Mouse (Mus musculus): ENCODE results near the gene Usp17lc. TPM values are rescaled to one million over a fixed set of nuclear protein-coding genes. Genes with fewer than 3 reads are reported as not detected.
"Not testable (repeated sequence)": the region's sequence is repeated elsewhere in the genome, so short reads cannot be mapped to it uniquely, and the experiment has no call there.

Usp17lc gene
- not detected for total RNA-seq (2021)

GRCm38 (mm10) chr7:103414772-103415171 lies at the start of gene Usp17lc:
Gene Usp17lc, plus strand, starts transcription at chr7:103415072.
- intact Hi-C loops (cut with DNase I); DNase-seq: not testable (repeated sequence)

DNA sequence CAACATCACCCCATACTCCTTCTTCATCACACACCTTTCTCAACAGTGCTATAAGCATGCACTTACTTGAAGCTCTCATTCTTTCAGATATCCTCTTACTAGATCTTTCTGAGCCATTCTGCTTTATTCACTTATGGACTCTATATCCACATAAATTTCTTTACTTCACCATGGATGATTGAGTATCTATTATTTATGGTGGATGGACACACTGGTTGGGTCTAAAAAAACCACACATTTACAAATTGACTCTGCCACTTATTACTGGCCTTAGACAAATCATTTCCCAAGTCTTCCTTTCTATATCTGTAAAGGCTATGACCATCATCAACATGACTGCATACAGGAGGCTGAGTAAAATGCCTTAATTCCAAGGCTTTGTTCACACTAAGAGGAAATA lies 28.8 kb upstream of the Usp17lc start, which contains the start of gene Olfr603:
Gene Olfr603 (minus strand): TSS at position 101 of the 400 bp plus-strand sequence.
- DNase-seq: no peak
- intact Hi-C loops (cut with DNase I): no loop called here

DNA sequence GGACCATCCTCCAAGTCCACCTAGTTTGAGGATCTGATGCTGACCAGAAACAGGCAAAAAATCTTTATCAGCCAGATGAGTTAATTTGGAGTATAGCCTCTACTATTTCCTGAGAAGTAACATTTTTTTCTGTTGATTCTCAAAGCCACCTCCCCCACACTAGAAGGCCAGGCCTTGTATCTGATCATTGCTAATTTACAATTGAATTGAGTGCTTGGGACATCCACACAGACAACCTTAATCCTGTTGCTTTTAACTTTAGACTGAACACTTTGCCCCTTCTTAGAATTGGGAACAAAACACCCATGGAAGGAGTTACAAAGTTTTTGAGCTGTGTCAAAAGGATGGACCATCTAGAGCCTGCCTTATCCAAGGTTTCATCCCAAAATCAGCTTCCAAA lies 17.1 kb upstream of the Usp17lc start:
- intact Hi-C loops (cut with DNase I): no loop called here
- no peak for DNase-seq

DNA sequence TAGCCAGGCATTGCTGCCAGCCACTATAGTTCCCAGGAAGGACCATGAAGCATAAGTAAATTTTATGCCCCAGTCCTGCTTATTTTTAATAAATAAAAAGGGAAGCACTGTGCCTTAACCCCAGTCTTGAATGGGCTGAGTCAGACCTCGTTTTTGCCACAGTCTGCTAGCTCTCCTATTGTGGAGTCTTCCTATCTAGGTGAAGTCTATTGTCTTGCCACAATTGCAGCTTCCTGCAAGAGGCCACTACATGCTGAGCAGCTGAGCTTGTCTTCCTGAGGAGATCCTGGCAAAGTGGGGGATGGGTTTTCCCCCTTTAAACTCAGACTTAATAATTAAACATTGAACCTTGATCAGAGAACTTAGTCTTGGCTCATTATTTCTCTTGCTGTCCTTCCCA lies 15.9 kb upstream of the Usp17lc start:
- DNase-seq: no peak
- intact Hi-C loops (cut with DNase I): no loop called here

DNA sequence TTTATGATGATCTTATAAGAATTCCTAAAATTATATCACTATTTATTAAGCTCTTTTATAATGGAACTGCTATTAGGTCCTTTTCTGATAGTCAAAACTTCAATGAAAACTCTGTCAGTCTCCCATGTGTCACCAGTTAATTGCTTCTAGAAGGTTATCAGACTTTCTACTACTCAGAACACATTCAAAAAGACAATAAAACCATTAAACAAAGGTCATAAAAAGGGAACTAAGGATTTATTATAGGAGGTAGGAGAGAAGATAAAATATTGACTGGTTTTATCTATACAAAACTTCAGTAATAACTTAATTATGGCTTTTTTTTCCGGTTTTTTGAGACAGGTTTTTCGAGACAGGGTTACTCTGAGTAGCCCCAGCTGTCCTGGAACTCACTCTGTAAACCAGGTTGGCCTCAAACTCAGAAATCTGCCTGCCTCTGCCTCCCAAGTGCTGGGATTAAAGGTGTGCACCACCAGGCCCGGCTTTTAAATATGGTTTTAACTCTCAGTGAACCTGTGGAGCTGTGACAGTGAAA lies 8.3 kb upstream of the Usp17lc start:
- DNase-seq; intact Hi-C loops (cut with DNase I): not testable (repeated sequence)

DNA sequence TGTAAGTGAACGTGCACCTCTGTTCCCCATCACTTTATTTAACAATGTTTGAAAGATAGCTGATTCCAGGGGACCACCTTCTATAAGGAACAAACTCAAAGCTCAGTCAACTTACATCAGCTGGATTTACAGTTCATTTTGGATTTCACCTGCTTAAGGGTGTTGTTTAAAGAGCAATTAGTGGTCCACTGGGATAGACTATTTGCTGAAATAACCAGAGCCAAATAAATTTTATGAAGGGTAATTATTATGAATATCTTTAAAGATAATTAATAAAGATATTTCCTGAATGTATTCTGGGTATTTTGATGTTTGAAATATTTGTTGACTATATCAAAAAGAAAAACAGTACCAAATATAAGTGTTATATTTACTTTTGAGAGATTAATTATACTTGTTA lies 30.5 kb downstream of the Usp17lc start, which contains the start of gene Olfr605:
Gene Olfr605 (minus strand): TSS at position 101 of the 400 bp plus-strand sequence.
- DNase-seq: no peak
- intact Hi-C loops (cut with DNase I): no loop called here

DNA sequence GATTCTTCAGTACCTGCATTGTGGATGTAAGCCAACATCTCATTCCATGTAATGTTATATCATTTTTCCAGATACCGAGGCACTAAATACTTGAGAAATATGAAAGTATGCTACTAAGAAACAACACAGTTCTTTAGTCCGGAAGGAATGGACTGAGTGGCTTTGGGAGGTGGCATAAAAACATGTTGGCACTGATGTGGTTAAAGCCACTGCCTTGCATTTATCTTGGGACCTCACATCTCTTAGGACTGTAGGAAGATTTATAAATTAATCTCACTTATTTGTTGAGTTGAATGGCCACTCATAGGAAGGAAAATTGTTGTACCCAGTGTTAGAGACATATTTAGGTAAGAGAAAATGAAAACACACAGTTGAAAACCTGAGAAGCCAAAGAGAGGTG lies 33.9 kb downstream of the Usp17lc start, which contains the start of gene Olfr606:
Gene Olfr606 (plus strand): TSS at position 301 of the 400 bp plus-strand sequence.
- intact Hi-C loops (cut with DNase I): no loop called here
- DNase-seq: no peak

DNA sequence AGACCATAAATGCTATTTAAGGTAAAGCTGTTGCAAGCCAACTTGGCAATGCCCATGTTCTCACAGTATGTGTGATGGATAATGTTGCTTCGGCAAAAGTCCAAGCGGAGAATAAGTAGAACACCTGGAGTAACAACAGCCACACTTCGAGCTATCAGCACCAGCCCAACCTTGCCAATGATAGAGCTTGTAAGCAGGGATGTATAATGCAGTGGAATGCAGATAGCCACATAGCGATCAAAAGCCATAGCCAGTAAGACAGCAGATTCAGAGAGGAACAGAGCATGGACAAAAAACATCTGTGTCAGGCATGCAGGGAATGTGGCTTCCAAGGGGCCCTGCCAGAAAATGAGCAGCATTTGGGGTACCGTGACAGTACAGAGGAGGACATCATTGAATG lies 45.7 kb downstream of the Usp17lc start:
- no peak for DNase-seq
- intact Hi-C loops (cut with DNase I): no loop called here

Small RNA genes lying within 50 kb of the gene (microRNA-seq; reads per million reads assigned to microRNA genes)
- not detected for gene Gm25774

Other genes starting within 250 kb of the Usp17lc start
- gene Olfr591, start 236.7 kb upstream of the Usp17lc start, total RNA-seq (2021): not detected
- not detected for gene Olfr592, start 230.3 kb upstream of the Usp17lc start, total RNA-seq (2021)
- not detected for gene Olfr593, start 203.2 kb upstream of the Usp17lc start, total RNA-seq (2021)
- not detected for gene Olfr594, start 198.1 kb upstream of the Usp17lc start, total RNA-seq (2021)
- not detected for gene Usp17ld, start 162.6 kb upstream of the Usp17lc start, total RNA-seq (2021)
- not detected for gene Olfr596, start 109.4 kb upstream of the Usp17lc start, total RNA-seq (2021)
- not detected for gene Olfr597, start 98.8 kb upstream of the Usp17lc start, total RNA-seq (2021)
- gene Olfr598, start 91.5 kb upstream of the Usp17lc start, total RNA-seq (2021): not detected
- not detected for gene Olfr599, start 79.2 kb upstream of the Usp17lc start, total RNA-seq (2021)
- not detected for gene Olfr600, start 65.4 kb upstream of the Usp17lc start, total RNA-seq (2021)
- not detected for gene Olfr601, start 52.4 kb upstream of the Usp17lc start, total RNA-seq (2021)
- gene Olfr603, start 28.9 kb upstream of the Usp17lc start, total RNA-seq (2021): not detected
- not detected for gene Olfr605, start 30.4 kb downstream of the Usp17lc start, total RNA-seq (2021)
- gene Olfr606, start 34.0 kb downstream of the Usp17lc start, total RNA-seq (2021): not detected
- gene Olfr607, start 49.1 kb downstream of the Usp17lc start, total RNA-seq (2021): not detected
- gene Olfr608, start 54.8 kb downstream of the Usp17lc start, total RNA-seq (2021): not detected
- gene Olfr609, start 83.0 kb downstream of the Usp17lc start, total RNA-seq (2021): not detected
- gene Olfr610, start 97.0 kb downstream of the Usp17lc start, total RNA-seq (2021): not detected
- not detected for gene Olfr611, start 105.8 kb downstream of the Usp17lc start, total RNA-seq (2021)
- not detected for gene Olfr612, start 127.6 kb downstream of the Usp17lc start, total RNA-seq (2021)
- not detected for gene Olfr613, start 133.0 kb downstream of the Usp17lc start, total RNA-seq (2021)
- not detected for gene Olfr615, start 141.0 kb downstream of the Usp17lc start, total RNA-seq (2021)
- not detected for gene Olfr616, start 154.1 kb downstream of the Usp17lc start, total RNA-seq (2021)
- not detected for gene Olfr617, start 158.0 kb downstream of the Usp17lc start, total RNA-seq (2021)
- not detected for gene Olfr618, start 175.0 kb downstream of the Usp17lc start, total RNA-seq (2021)
- gene Olfr619, start 185.5 kb downstream of the Usp17lc start, total RNA-seq (2021): not detected
- gene Olfr620, start 197.5 kb downstream of the Usp17lc start, total RNA-seq (2021): not detected
- gene Olfr622, start 227.6 kb downstream of the Usp17lc start, total RNA-seq (2021): not detected
- not detected for gene Olfr623, start 248.6 kb downstream of the Usp17lc start, total RNA-seq (2021)

Data from left cerebral cortex, postnatal 4 days (tissue).